Mouse (Mus musculus) adrenal gland, postnatal 25 days (tissue): Measurements from ENCODE around the gene Yy2. TPM values are rescaled to one million over a fixed set of nuclear protein-coding genes. Genes with fewer than 3 reads are reported as not detected.

Source experiments
- DNase-seq: peaks from one replicate; pipeline ENCODE4 v3.0.0; 2021; ENCODE audit warnings: mixed read lengths
- long read RNA-seq: library from polyadenylated mRNA; stranded (forward); transcript quantifications from one replicate; pipeline ENCODE4 v2.0.0, GENCODE M21; 2021
- total RNA-seq: library from RNA; stranded (reverse); gene quantifications from 2 replicates; pipeline ENCODE4 v1.2.3, GENCODE M21; 2021

The Yy2 gene
- total RNA-seq, result 0.58 and 0.81 TPM in 2 replicates
- long read RNA-seq, partial matches to known transcripts, result 0 of 1 reads
- long read RNA-seq, other reads (novel, unspliced or antisense), result 0 of 1 reads

DNA sequence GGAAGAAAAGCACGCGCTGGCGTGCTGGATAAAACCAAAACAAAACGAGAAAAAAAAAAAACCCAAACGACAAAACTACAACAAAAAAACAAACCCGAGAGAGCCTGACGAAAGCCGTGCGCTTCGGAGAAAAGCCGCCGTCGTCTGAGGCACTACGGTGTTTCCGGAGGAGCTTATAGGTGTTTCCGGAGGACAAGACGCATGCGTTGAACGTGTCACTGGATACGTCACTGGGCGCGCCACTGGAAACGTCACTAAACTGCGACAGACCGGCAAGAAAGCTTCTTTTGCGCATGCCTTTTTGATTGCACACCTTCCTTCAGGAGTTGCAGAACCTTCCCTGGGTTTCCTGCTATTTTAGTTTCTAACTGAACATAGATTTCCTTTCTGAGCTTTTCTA, at the start of gene Yy2:
TSS of gene Yy2 (minus strand) at position 146 of the 400 bp plus-strand sequence.
- no peak for DNase-seq

DNA sequence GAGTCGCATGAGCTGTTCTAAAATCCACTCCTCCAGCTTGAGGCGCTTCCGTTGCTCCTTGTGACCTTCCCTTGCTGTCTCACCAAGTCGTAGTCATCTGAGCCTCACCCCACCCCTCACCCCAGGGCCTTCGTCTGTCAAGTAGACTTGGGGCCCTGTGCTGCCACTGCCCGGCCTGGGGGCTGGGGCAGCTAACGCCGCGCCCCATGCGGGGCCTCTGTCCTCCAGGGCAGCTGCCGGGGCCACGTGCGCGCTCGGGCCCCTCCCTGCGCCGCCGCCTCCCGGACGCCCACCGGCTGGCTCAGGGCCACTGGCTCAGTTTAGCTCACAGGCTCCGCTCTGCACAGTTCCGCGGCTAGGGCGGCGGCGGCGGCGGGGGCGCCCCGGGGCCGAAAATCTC, 44.1 kb upstream of the Yy2 start:
- DNase-seq, result peak; percentile 17

DNA sequence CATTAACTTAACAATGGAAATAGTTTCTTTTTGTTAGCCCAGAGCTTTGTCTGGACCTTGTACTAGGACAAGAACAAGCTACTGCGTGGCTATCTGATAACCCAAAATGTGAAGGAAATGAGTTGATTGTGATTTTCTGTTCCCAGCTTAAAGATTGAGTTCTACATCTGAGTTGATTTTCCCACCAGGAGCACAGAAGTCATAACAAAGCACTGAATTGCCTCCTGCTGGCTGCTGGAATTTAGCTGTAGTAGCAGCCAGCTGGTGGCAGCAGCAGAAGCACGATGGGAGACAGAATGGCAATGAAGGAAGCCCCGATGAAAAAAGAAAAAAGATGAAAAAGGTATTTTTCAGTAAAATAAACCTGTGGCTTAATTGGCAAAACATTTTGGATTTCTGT, 32.7 kb upstream of the Yy2 start:
- DNase-seq, result peak; percentile 4

DNA sequence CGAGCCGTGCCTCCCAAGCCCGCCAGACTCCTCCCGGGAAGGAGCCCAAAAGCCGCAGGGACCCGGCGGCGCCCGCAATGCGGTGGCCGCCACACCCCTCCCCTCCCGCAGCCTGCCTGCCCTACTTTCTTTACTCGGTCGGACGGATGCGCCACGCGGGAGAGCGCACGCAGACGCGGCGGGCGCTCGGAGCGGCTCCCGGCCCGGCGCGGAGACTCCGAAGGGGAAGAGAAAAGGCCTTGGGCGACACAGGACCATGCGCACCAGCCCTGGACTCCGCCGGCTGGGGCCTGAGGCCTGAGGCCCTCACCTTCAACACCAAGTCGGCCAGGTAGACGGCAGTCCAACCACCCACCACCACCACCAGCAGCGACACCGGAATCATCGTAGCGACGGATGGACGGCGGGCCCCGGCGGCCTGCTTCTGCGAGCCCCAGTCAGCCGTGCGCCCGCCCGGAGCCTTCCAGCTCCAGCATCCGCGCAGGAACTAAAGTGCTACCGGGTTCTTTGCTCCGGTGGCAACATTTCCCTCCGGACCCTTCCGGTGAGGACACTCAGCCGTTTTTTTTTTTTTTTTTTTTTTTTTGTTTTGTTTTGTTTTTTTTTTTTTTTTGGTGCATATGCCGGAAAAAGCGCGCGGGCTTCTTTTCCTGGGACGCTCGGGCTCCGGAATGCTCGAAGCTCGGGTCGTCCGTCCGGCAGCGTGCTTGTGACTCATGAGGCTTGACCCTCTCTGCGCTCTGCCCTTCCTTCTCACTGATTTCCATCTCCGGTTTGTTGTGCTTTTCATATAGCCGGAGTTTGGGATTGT, 29.6 kb upstream of the Yy2 start, which contains the start of gene Mbtps2:
TSS of gene Mbtps2 (minus strand) at position 530 of the 811 bp plus-strand sequence.
- peak; percentile 52 for DNase-seq

DNA sequence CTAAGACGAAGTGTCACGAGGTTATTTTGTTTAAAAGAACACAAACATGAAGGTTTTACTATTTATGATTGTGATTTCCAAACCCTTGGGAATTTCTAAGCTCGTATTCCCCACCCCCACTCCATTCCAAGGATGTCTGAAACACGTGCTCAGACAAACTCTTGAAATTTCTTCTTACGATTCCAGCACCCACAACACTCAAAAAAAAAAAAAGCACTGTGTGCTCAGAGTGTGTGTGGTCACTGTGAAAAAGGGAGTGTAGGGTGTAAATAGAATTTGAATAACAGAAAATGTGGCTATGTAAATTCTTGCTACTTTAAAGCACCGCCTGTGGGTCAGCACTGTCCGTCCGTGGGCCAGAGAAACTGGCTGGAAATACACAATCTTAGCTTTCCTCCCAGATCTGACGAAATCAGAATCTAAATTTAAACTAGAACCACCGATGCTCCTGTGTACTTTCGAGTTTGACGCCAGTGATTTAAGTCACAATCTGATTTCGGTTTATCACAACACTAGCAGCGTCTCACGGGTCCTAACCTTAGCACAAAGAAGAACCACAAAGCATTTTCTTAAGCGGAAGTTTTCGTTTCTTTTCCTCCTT, 28.9 kb upstream of the Yy2 start:
- DNase-seq, result no peak

DNA sequence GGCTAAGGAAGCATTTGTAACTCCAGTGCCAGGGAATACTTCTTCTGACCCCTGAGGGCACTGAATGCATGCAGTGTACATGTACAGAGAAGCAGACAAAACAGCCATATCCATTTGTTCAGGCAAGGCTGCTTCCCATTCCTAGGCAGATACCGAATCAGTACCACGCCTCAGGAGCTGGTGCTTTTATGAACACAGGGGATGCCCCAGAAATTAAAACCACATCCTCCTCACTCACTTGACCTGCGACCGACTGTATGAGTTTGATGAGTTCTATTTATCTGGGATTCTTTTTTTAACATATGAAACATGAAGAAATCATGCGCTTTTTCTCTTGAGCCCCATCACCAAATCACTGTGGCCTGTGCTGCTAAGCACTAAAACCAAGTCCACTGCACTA, 28.0 kb upstream of the Yy2 start:
- DNase-seq, result no peak

DNA sequence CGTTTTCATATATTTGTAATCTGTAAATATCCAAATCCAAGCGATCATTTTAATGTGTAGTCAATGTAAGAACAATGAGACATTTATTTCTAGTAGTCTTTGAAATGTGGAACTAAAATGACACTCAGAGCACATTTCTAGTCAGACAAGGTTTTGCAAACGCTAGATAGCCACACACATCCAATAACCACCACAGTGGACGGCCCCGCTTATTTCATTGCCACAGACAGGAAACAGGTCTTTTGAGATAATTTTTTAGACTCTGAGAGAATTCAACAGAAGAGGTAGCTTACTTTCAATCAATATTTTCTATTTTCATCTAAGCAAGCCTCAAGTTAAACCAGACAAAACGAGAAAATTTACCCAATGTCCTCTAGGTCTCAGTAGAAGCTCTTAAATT, 27.1 kb upstream of the Yy2 start:
- DNase-seq, result no peak

DNA sequence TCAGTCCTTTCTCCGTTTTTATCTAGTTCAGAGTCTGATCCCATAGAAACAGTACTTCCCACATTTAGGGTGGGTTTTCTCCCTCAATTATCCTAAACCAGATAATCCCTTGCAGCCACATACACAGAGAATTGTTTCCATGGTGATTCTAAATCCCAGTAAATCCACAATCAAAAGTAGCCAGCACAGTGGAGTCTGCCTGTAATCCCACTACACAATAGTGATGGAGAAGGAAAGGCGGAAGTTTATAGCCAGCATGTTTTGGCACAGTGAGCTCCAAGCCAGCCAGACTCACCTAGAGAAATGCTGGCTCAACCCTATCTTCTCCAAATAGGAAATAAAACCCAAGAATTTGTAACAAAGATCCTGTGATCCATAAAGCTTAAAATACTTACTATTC, 25.8 kb upstream of the Yy2 start:
- DNase-seq, result no peak

DNA sequence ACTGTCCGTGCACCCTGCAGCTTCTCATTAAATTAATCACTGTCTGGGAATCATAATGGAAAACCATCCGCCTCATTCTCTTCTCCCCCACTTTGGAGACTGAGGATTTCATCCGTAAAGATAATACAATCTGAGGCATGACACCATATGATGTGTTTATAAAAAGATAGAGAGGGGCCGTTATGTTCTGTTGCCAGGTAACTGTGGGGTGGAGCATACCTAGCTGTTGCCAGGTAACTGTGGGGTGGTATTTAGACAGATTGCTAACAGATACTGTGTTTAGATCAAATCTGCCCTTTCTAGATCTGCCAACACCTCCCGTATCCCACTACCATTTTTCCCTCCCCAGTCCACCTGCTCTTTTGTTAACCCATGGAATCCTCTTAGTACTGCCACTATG, 18.2 kb upstream of the Yy2 start:
- no peak for DNase-seq

DNA sequence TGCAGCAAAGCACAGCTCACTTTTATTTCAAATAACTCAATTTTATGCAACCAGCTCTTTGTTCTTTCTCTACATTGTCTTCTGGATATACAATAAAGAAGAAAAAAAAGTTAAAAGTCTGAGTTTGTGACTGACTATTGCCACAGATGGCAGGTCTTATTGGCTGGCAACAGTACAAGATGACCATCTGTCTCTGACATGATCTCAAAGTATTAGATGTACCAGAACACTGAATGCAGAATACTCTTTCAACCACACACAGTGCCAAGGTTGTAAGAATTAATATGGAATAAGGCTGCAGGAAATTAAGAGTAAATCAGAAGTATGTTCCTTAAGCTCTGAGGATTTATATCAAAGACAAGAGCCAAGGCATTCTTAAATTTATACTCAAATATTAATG, 17.6 kb upstream of the Yy2 start:
- no peak for DNase-seq

DNA sequence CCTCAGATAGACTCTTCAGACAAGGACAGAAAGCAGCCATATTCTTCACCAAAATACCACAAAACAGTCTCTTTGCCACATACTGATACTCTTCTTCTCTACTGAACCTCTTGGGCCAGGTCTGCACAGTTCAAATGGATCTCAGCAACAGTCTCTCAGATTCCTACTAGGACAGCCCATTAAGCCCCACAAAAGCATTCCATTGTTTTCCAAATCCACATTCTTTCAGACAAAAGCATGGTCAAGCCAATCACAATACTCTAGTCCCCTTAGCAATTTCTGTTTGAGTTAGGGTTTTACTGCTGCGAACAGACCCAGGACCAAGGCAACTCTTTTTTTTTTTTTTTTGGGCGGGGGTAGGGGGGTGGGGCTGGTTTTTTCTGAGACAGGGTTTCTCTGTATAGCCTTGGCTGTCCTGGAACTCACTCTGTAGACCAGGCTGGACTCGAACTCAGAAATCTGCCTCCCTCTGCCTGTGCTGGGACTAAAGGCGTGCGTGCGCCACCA, 10.4 kb upstream of the Yy2 start:
- DNase-seq, result no peak

DNA sequence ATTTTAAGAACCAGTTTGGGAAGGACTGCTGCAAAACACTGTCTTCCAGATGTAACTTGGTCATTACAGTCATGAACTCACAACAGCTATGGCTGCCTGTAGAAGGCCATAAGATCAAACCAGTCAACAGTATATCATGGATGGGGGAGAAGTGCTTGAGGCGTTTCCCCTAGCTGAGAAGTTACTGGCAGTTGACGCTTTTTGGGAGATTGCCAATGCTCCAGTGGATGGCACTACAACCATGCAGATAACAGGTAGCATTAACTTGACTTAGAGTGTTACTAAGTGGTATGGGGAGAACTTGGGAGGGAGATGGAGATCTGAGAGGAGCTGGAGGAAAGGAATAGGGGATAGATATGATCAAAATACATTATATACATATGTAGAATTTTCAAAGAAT, 5.9 kb upstream of the Yy2 start:
- DNase-seq, result no peak

DNA sequence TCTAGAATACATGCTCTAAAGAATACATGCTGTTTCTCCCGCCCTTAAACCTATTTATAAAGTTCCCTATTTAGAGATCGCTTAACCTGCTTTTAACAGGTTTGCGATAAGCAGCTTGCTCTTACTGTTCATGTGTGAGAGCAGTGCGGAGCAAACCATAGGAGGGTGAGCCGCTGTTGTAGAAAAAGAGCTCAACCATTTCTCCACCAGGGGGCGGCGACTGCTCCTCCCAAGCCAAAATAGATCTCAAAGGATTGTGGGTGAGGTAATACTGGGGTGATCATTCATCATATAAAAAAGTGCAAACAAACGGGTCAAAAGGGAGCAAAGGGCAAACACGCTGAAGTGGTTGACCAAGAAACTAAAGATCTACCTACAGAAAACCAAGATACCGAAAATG, 5.0 kb downstream of the Yy2 start:
- peak; percentile 6 for DNase-seq

DNA sequence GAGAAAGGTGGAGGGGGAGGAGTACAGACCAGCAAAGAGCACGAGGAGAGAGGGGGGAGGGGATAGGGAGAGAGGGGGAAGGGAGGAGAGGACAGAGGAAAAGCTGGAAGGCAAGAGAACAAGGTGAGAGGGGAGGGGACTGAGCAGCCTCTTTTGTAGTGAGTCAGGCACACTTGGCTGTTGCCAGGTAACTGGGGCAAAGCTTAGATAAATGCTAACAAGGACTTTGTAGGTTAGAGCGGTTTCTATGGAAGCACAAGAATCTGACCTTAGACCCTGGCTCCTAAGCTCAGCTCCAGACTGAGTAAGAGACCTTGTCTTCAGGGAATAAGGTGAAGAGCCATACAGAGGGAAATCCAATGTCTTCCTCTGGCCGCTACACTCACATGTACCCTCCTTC, 21.7 kb downstream of the Yy2 start:
- no peak for DNase-seq

Other genes starting within 250 kb of the Yy2 start
- gene Phex, start 153.7 kb downstream of the Yy2 start, total RNA-seq, result 0.21 TPM in 1 of 2 replicates, not detected in the other
- 16.2 and 20.0 TPM in 2 replicates for gene Sms, start 76.7 kb downstream of the Yy2 start, total RNA-seq
- 20.8 and 26.1 TPM in 2 replicates for gene Mbtps2, start 29.7 kb upstream of the Yy2 start, total RNA-seq
- 17.5 and 20.4 TPM in 2 replicates for gene Smpx, start 129.9 kb upstream of the Yy2 start, total RNA-seq
- gene Klhl34, start 249.4 kb upstream of the Yy2 start, total RNA-seq, result not detected in 2 replicates